Mouse (Mus musculus): Measurements from ENCODE around the gene Pon3.

DNA sequence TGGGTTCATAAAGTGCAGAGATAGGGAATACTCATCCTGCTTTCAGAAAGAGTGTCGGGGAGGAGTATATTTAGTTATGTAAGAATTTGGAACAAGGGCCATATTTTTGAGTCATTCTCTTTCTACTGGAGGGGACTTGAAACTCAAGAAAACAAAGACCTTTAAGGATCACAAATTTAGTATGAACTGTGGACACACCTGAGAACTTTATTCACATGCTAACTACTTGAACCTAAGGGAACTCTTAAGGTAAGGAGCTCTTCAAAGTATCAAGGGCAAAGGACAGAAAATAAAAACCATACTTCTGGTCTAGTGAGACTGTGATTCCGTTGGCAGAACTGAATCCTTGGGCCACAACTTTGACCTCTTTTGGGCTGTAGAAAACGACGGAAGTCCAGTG is 24.1 kb downstream of the Pon3 start:
- TF ChIP-seq POLR2A (IDR thresholded peaks at IDR 0.05; ENCODE audit: borderline replicate concordance, control insufficient read depth, low read depth, low read length), result no peak
- TF ChIP-seq CTCF (IDR thresholded peaks at IDR 0.05; ENCODE audit: control insufficient read depth, insufficient read depth, low read length), result no peak

All from bone marrow, adult 2 months (tissue).